Mouse (Mus musculus): Measurements from ENCODE around the gene BC061237.
"Not testable (repeated sequence)": the region's sequence is repeated elsewhere in the genome, so short reads cannot be mapped to it uniquely, and the experiment has no call there.

BC061237 gene

DNA sequence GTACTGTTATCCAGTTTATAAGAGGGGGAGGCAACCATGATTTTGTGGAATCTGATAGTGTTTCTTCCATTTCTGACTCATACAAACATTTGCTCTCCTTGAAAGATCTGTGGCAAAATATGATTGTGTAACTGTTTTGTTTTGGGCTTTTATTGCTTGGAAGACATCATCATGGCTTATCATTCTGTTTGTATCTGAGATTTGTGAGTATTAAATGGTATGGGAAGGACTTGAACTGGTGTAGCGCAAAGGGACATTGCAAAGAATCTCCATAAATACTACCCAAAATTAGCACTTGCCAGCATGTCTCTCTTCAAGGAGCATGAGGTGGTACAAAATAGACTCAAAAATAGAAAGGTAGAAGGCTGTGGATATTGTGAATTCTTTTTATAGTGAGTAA, at the start of gene BC061237:
Gene BC061237, plus strand, starts transcription at position 301 of the 400 bp plus-strand sequence.
- DNase-seq (ENCODE audit: low spot score in 2 of 2), result not testable (repeated sequence)

DNA sequence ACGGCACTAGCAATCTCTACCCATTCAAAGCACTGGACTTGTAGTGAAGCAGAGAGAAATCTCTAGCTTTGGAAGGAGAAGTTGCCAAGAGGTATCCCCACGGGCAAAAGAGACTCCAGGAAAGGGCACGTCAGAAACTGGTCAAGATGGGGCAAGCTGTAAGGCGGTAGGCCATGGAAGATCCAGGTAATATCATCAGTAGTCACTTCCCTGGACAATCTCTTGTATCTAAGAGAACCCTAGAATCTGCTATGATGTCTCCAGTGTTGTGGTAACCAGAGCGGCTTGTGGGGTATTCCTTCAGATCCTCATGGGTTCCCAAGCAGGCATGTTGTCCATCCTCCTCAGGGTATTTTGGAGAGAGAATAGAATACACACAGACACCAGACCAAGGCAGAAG, 25.7 kb downstream of the BC061237 start, which contains the start of gene Gm17093:
Gene Gm17093, plus strand, starts transcription at position 301 of the 400 bp plus-strand sequence.
- not testable (repeated sequence) for DNase-seq (ENCODE audit: low spot score in 2 of 2)

DNA sequence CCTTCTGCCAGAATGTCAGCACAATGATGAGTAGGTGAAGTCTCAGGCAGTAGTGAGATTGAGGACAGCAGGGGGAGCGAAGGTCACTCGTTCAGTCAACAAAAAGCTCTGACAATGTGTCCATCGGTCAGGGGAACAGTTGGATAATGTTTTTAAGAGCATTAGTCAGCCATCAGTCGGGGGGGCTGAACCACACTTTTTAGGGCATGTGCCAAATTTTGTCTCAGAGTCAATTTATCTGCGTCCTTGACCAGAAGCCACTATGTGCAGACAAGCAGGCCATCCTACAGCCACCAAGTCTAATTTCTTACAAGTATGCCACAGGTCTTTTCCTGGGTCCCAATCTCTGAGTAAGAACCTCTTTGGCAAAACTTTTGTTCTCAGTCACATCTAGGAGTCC, 55.7 kb downstream of the BC061237 start:
- DNase-seq (ENCODE audit: low spot score in 2 of 2), result not testable (repeated sequence)
